In the genomic region with DNA sequence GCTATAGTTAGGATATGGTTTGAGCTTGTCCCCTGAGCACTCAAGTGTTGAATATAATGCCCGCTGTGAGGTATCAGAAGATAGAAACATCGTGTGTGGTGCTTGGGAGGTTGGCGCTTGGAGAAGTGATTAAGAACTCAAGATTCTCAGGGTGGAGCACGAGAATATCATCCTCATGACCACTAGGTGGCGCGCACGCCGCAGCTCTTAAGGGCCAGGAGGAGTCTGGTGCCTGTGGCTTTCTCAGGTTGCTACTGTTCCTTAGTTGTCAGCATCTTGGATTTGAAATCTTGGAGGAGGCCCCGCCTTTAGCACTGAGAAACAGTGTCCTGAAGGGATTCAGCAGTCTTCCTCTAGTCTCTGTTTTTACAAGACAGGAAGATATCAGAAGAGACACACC, we compare ENCODE assay signal across 7 mouse cellular contexts. TPM values are rescaled to one million over a fixed set of nuclear protein-coding genes. Genes with fewer than 3 reads are reported as not detected.
A peak's percentile ranks its signal among the peaks of the same experiment; 100 is the strongest.
DNase-seq lines count a peak whose midpoint lies in the region; ATAC-seq lines count a peak whose summit lies in the region.

No protein-coding gene starts in this region.

- peaks cover 48% of the 10 kb centered on the region for H3K27me3 ChIP-seq in midbrain, embryonic 12.5 days

- no peaks in the 10 kb centered on the region for H3K9me3 ChIP-seq in midbrain, embryonic 12.5 days

- DNase-seq in T-cell, adult 2 months (ENCODE audit: low spot score), result peak; percentile 46
- DNase-seq in cerebellum, adult 9-10 months, result peak; percentile 65
- peak; percentile 59 to 75 for DNase-seq in frontal cortex, postnatal 14 days (ENCODE audit: low spot score in 2 of 2)
- peak; percentile 41 to 48 for DNase-seq in left cerebral cortex, adult 8-10 months (ENCODE audit: low spot score in 2 of 2)
- peak; percentile 32 for DNase-seq in spleen, adult 12 weeks (ENCODE audit: low spot score)

- H3K36me3 ChIP-seq in midbrain, embryonic 12.5 days, result no peaks in the 10 kb centered on the region

- no peak overlapping the region for H3K4me3 ChIP-seq in midbrain, embryonic 12.5 days

- peak; percentile 69 for ATAC-seq in inflammation-experienced regulatory T-cells, adult 6 months
- peak; percentile 73 for ATAC-seq in midbrain, embryonic 12.5 days (ENCODE audit: low FRiP score, low read depth)

- H3K9ac ChIP-seq in midbrain, embryonic 12.5 days (replicated peaks), result no peak overlapping the region

- no peak overlapping the region for H3K27ac ChIP-seq in midbrain, embryonic 12.5 days (replicated peaks)

- no peaks in the 10 kb centered on the region for H3K4me1 ChIP-seq in midbrain, embryonic 12.5 days

- H3K4me2 ChIP-seq in midbrain, embryonic 12.5 days (replicated peaks), result no peak overlapping the region

- 6% methylated on average over 9 of the region's 9 CpGs for WGBS in midbrain, embryonic 12.5 days

RNA-seq across cellular contexts. Expression of a gene that starts 15.5 kb away (rescaled TPM):
- 10 to 100 TPM; 10.1 to 86.4 (median 28.2) TPM for polyA plus RNA-seq in inflammation-experienced regulatory T-cells, adult 6 months (2017; shearing (Covaris generic))
- 10 to 100 TPM in 1 of 4 experiments, 1 to 10 TPM in 3; 6.4 to 10.4 (median 7.5) TPM for total RNA-seq in left cerebral cortex, adult 8-10 months (2022)
- polyA plus RNA-seq in midbrain, embryonic 12.5 days (2016; fragmentation: Nextera tagmentation; extraction: Ambion mirVana), result 1.6 and 2.2 TPM in 2 replicates

RNA-seq across cellular contexts. Expression of a gene that starts 31.5 kb away (rescaled TPM):
- not detected for polyA plus RNA-seq in inflammation-experienced regulatory T-cells, adult 6 months (2017; shearing (Covaris generic))
- total RNA-seq in left cerebral cortex, adult 8-10 months (2022), result not detected
- polyA plus RNA-seq in midbrain, embryonic 12.5 days (2016; fragmentation: Nextera tagmentation; extraction: Ambion mirVana), result not detected in 2 replicates
